Mouse (Mus musculus): ENCODE measurements at regions not wholly inside any gene's neighbourhood (a gene's known extent, or its start where the extent isn't known, plus 50 kb on each side); places are given as distances from the start of the nearest gene placed in this dataset.

DNA sequence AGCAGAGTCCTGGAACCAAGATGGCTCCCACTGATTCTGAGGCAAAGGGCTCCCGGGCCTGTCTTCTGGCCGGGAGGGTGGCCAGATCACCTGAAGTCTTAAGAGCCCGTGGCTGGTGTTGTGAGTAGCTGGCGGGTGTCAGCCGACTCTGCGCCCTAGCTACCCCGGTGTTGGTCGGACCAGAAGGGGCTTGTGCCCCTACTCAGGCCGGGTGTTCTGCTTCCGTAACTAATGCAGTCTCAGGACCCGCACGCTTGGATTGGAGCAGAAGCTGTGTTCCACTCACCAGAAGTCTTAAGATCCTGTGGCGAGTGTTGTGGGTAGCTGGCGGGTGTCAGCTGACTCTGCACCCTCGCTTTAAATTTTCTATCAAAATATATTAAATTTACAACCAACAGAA, 1285.3 kb upstream of the Cdh9 start:
- no peak for ATAC-seq (ENCODE audit: low FRiP score)
- TF ChIP-seq CTCF (IDR thresholded peaks at IDR 0.05): no peak
- WGBS: 96% methylated on average over 15 of the region's 15 CpGs
- no peaks in the 10 kb centered on the region for H3K9me3 ChIP-seq (ENCODE audit: low read length)
- DNase-seq (ENCODE audit: low spot score): no peak
- no peaks in the 10 kb centered on the region for H3K27me3 ChIP-seq (ENCODE audit: insufficient read depth, low read length)
- H3K9ac ChIP-seq (replicated peaks; ENCODE audit: low read length, poor library complexity, severe bottlenecking): no peak overlapping the region
- no peak overlapping the region for H3K4me2 ChIP-seq (ENCODE audit: low read depth, low read length, poor library complexity, severe bottlenecking)
- no peak overlapping the region for H3K27ac ChIP-seq (ENCODE audit: low read depth, low read length)
- H3K36me3 ChIP-seq (ENCODE audit: insufficient read depth, low read length): no peaks in the 10 kb centered on the region
- H3K4me1 ChIP-seq (ENCODE audit: insufficient read depth, low read length): no peaks in the 10 kb centered on the region
- no peak overlapping the region for H3K4me3 ChIP-seq (ENCODE audit: low read depth, low read length)

DNA sequence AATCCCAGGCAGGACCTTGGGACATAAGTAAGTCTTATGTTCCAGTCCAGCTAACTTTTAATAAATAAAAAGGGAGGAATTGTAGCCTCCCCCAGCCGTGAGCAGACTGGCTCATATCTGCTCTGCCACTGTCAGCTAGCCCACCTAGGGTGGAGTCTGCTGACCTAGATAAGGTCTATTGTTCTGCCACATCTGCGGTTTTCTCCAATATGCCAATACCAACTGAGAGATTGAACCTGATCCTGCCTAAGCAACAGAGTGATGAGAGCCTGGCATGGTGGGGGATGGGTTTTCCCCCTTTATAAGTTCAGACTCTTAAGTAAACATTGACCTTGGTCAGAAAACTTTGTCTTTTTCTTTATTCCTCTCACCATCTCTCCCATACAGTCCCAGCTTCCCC, 1250.9 kb upstream of the Cdh9 start:
- TF ChIP-seq CTCF (IDR thresholded peaks at IDR 0.05): no peak
- H3K9ac ChIP-seq (replicated peaks; ENCODE audit: low read length, poor library complexity, severe bottlenecking): no peak overlapping the region
- ATAC-seq (ENCODE audit: low FRiP score): no peak
- no peak for DNase-seq (ENCODE audit: low spot score)
- no peaks in the 10 kb centered on the region for H3K4me1 ChIP-seq (ENCODE audit: insufficient read depth, low read length)
- 81% methylated on average over 2 of the region's 2 CpGs for WGBS
- no peaks in the 10 kb centered on the region for H3K9me3 ChIP-seq (ENCODE audit: low read length)
- H3K36me3 ChIP-seq (ENCODE audit: insufficient read depth, low read length): no peaks in the 10 kb centered on the region
- no peak overlapping the region for H3K27ac ChIP-seq (ENCODE audit: low read depth, low read length)
- H3K27me3 ChIP-seq (ENCODE audit: insufficient read depth, low read length): no peaks in the 10 kb centered on the region
- H3K4me3 ChIP-seq (ENCODE audit: low read depth, low read length): no peak overlapping the region
- H3K4me2 ChIP-seq (ENCODE audit: low read depth, low read length, poor library complexity, severe bottlenecking): no peak overlapping the region

DNA sequence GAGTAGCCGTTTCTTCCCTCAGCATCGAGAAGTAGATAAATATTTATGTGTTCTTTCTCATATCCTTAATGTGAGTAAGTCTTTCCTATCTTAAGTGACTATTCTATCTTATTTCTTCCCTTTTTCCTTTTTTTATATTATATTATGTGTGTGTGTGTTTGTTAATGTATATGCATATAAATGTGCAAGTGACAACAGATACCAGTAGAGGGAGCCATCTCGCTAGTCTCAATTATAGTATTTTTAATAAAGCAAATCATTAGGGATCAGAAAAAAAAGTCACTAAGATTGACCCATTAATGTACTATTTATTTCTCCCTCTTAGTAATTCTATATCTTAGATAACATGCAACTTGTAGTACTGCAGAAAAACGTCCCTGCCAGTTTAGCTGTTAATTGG, 1228.3 kb upstream of the Cdh9 start:
- Histone ChIP-seq H3K9me3 (ENCODE audit: low read length) (no peaks in the 10 kb centered on the region), H3K4me3 (ENCODE audit: low read depth, low read length) (no peak overlapping the region), H3K36me3 (ENCODE audit: insufficient read depth, low read length) (no peaks in the 10 kb centered on the region), H3K27me3 (ENCODE audit: insufficient read depth, low read length) (no peaks in the 10 kb centered on the region), H3K4me1 (ENCODE audit: insufficient read depth, low read length) (no peaks in the 10 kb centered on the region), H3K4me2 (ENCODE audit: low read depth, low read length, poor library complexity, severe bottlenecking) (no peak overlapping the region), H3K9ac (replicated peaks; ENCODE audit: low read length, poor library complexity, severe bottlenecking) (no peak overlapping the region), H3K27ac (ENCODE audit: low read depth, low read length) (no peak overlapping the region)
- no peak for DNase-seq (ENCODE audit: low spot score)
- no peak for ATAC-seq (ENCODE audit: low FRiP score)
- WGBS: 89% methylated on average over 4 of the region's 4 CpGs
- no peak for TF ChIP-seq CTCF (IDR thresholded peaks at IDR 0.05)

DNA sequence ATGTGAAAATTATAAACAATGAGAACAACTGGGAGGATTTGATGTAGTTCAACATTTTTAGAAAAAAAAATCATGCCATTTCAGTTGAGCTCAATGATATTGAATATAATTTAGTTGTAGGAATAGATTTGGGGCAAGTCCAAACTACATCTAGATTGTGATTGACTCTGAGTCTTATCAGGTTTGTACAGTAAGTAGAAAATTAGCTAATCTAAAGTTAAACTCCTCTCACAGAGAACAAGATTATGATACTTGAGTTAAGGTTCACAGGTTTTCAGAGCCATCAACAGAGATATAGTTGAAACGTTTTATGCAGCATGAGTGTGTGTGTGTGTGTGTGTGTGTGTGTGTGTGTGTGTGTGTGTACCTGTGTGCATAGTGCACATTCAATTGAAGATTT, 1189.6 kb upstream of the Cdh9 start:
- Histone ChIP-seq H3K36me3 (ENCODE audit: insufficient read depth, low read length) (no peaks in the 10 kb centered on the region), H3K4me3 (ENCODE audit: low read depth, low read length) (no peak overlapping the region), H3K27ac (ENCODE audit: low read depth, low read length) (no peak overlapping the region), H3K9me3 (ENCODE audit: low read length) (no peaks in the 10 kb centered on the region), H3K4me2 (ENCODE audit: low read depth, low read length, poor library complexity, severe bottlenecking) (no peak overlapping the region), H3K27me3 (ENCODE audit: insufficient read depth, low read length) (no peaks in the 10 kb centered on the region), H3K4me1 (ENCODE audit: insufficient read depth, low read length) (no peaks in the 10 kb centered on the region), H3K9ac (replicated peaks; ENCODE audit: low read length, poor library complexity, severe bottlenecking) (no peak overlapping the region)
- TF ChIP-seq CTCF (IDR thresholded peaks at IDR 0.05): no peak
- ATAC-seq (ENCODE audit: low FRiP score): no peak
- WGBS: 71% methylated on average over 1 of the region's 1 CpGs
- no peak for DNase-seq (ENCODE audit: low spot score)

DNA sequence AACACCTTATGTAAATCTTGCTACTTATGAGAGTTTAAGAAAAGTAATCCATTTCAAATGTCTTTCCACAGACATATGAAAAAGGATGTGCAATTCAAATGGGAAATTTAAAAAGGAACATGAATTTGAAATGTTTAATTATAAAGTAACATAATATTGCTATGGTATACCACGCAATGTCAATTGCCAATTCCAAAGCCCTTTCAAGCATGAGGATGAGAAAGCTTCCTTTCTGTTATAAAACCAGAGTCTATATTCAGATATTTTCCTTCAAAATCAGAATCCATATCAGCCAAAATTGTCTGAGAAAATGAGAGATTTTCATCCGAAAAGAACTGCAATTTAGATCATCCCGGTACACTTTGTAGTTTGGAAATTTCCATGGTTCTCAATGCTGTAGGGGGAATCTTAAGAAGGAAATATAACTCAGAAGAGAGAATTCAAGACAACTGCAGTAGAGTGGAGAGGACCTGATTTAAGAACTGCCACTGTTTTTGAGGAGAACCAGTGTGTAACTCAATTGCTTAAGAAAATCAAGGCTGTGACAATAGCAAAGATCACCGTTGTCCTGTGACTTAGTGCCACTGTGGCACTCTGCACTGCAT, 1169.3 kb upstream of the Cdh9 start:
- Histone ChIP-seq H3K27ac (ENCODE audit: low read depth, low read length) (no peak overlapping the region), H3K4me3 (ENCODE audit: low read depth, low read length) (no peak overlapping the region), H3K9ac (replicated peaks; ENCODE audit: low read length, poor library complexity, severe bottlenecking) (no peak overlapping the region), H3K4me2 (ENCODE audit: low read depth, low read length, poor library complexity, severe bottlenecking) (no peak overlapping the region), H3K9me3 (ENCODE audit: low read length) (no peaks in the 10 kb centered on the region), H3K27me3 (ENCODE audit: insufficient read depth, low read length) (no peaks in the 10 kb centered on the region), H3K4me1 (ENCODE audit: insufficient read depth, low read length) (no peaks in the 10 kb centered on the region), H3K36me3 (ENCODE audit: insufficient read depth, low read length) (no peaks in the 10 kb centered on the region)
- 93% methylated on average over 4 of the region's 4 CpGs for WGBS
- DNase-seq (ENCODE audit: low spot score) (no peak), ATAC-seq (ENCODE audit: low FRiP score) (no peak)
- TF ChIP-seq CTCF (IDR thresholded peaks at IDR 0.05): no peak

DNA sequence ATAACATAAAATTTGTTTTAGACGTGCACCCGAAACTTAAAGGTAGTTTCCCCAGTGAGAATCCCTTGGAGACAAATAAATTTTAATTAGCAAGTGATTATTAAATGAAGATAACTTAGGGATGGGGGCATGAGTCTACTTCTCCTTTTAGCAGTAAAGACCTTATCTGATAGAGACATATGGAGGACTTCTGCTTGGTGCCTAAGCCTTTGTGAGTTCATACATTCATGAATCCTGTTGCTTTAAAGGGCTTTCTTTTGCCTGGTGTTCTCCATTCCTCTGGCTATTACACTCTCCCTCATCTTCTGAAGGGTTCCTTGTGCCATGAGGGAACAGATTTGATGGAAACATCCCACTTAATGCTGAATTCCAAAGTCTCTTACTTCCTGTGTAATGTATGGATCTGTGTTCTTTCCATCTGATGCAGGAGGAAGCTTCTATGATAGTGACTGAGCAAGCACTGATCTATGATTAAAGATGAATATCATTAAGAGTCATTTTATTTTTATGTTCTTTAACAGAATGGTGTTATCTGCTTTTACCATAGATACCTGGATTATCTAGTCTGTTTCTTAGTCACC, 1146.2 kb upstream of the Cdh9 start:
- H3K4me3 ChIP-seq (ENCODE audit: low read depth, low read length): no peak overlapping the region
- H3K27me3 ChIP-seq (ENCODE audit: insufficient read depth, low read length): no peaks in the 10 kb centered on the region
- H3K4me1 ChIP-seq (ENCODE audit: insufficient read depth, low read length): no peaks in the 10 kb centered on the region
- no peak overlapping the region for H3K27ac ChIP-seq (ENCODE audit: low read depth, low read length)
- DNase-seq (ENCODE audit: low spot score): no peak
- no peak for TF ChIP-seq CTCF (IDR thresholded peaks at IDR 0.05)
- H3K4me2 ChIP-seq (ENCODE audit: low read depth, low read length, poor library complexity, severe bottlenecking): no peak overlapping the region
- 93% methylated on average over 2 of the region's 2 CpGs for WGBS
- no peak overlapping the region for H3K9ac ChIP-seq (replicated peaks; ENCODE audit: low read length, poor library complexity, severe bottlenecking)
- no peaks in the 10 kb centered on the region for H3K9me3 ChIP-seq (ENCODE audit: low read length)
- H3K36me3 ChIP-seq (ENCODE audit: insufficient read depth, low read length): no peaks in the 10 kb centered on the region
- no peak for ATAC-seq (ENCODE audit: low FRiP score)

All from midbrain, postnatal 0 days (tissue).